Mouse (Mus musculus) spleen, adult 2 months (tissue): ENCODE measurements around the gene Cryab. TPM values are rescaled to one million over a fixed set of nuclear protein-coding genes. Genes with fewer than 3 reads are reported as not detected.

ENCODE experiments used
- DNase-seq, 2 experiments: peaks; one replicate each; pipeline versions ENCODE4 v3.0.0 to v3.0.0-alpha.2; 2012 to 2021; ENCODE audit warnings: low spot score in 2 of 2, low read depth in 1 of 2
- H3K27ac ChIP-seq: fragments of 200-500 bp; 2 replicates; pipeline ENCODE4 v1.5.1; 2012; ENCODE audit warnings: low read length, inconsistent platforms; ENCODE audit not compliant: insufficient read depth
- H3K27me3 ChIP-seq: fragments of 200-500 bp; 2 replicates; pipeline ENCODE4 v1.6.1; 2012; ENCODE audit warnings: mild to moderate bottlenecking, moderate library complexity, low read length, inconsistent platforms; ENCODE audit not compliant: control insufficient read depth, insufficient read depth
- H3K36me3 ChIP-seq: fragments of 200-500 bp; 2 replicates; pipeline ENCODE4 v1.6.1; 2012; ENCODE audit warnings: mild to moderate bottlenecking, low read length, inconsistent platforms; ENCODE audit not compliant: control insufficient read depth, insufficient read depth
- H3K4me1 ChIP-seq: fragments of 200-500 bp; 2 replicates; pipeline ENCODE4 v1.6.1; 2011; ENCODE audit warnings: inconsistent platforms; ENCODE audit not compliant: control insufficient read depth, insufficient read depth, insufficient read length
- H3K4me3 ChIP-seq: fragments of 200-500 bp; 2 replicates; pipeline ENCODE4 v1.5.1; 2011; ENCODE audit warnings: mild to moderate bottlenecking, inconsistent platforms; ENCODE audit not compliant: insufficient read depth, insufficient read length; ENCODE audit errors: extremely low read depth
- CTCF ChIP-seq: fragments of 200-500 bp; IDR thresholded peaks from 2 replicates; pipeline ENCODE4 v1.5.1; 2011; ENCODE audit warnings: mild to moderate bottlenecking, inconsistent platforms; ENCODE audit not compliant: insufficient read depth, insufficient read length, insufficient replicate concordance; ENCODE audit errors: extremely low read depth
- POLR2A ChIP-seq: fragments of 200-500 bp; IDR thresholded peaks from 2 replicates; pipeline ENCODE4 v1.6.1; 2011; ENCODE audit warnings: low read depth, low read length, inconsistent platforms
- WGBS: fragments of 180-500 bp; shearing (Covaris S2); methylation state at CpG from one replicate; pipeline ENCODE4 v1.1.7; 2018; 5-methylcytosine and 5-hydroxymethylcytosine counted together
- polyA plus RNA-seq: library from polyadenylated mRNA; depleted of rRNA; stranded (reverse); fragments of >200 nt; gene quantifications from 2 replicates; pipeline ENCODE4 v1.2.3, GENCODE M21; 2012; rRNA removed

The Cryab gene
- polyA plus RNA-seq: 13.5 and 19.8 TPM in 2 replicates

DNA sequence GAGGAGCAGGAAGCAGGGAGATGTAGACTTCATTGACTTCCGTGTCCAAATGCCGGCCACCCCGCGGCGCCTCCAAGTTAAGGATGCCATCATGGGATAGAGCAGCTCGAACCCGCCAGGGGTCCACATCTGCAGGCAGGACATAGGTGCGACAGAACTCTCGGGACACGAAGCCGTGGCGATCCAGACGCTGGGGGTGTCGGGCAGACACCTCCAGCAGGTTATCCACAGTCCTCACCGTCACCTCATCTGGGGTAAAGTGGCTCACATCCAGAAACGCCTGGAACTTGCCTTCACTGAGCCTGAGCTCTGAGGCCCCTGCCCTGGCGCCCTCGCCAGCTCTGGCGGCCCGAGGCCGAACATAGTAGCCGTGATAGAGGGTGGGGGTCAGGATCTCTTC, at the start of gene Cryab:
TSS of gene Cryab (plus strand) at position 3 of the 400 bp plus-strand sequence.
- H3K4me1 ChIP-seq: no peaks in the 10 kb centered on the region
- no peaks in the 10 kb centered on the region for H3K27me3 ChIP-seq
- H3K4me3 ChIP-seq: peak within 1 kb of the TSS; percentile 20; the same call in 1 of the 2 replicates
- WGBS: 79% methylated on average over 22 of the region's 22 CpGs
- H3K36me3 ChIP-seq: no peaks in the 10 kb centered on the region
- DNase-seq: no peak
- H3K27ac ChIP-seq: 0 out of 2 replicates have a peak within 1 kb of the TSS, but pooled peaks have one; percentile 0
- no peak for TF ChIP-seq CTCF
- TF ChIP-seq POLR2A: no peak

GRCm38 (mm10) chr9:50704907-50705306, 46.2 kb upstream of the Cryab start:
- no peak for DNase-seq
- TF ChIP-seq CTCF (no peak), POLR2A (no peak)
- Histone ChIP-seq H3K4me3 (no peak overlapping the region), H3K27me3 (peaks cover 2% of the 10 kb centered on the region; the same call in 1 of the 2 replicates), H3K4me1 (no peaks in the 10 kb centered on the region), H3K36me3 (no peaks in the 10 kb centered on the region), H3K27ac (no peak overlapping the region)
- WGBS: 88% methylated on average over 6 of the region's 6 CpGs

DNA sequence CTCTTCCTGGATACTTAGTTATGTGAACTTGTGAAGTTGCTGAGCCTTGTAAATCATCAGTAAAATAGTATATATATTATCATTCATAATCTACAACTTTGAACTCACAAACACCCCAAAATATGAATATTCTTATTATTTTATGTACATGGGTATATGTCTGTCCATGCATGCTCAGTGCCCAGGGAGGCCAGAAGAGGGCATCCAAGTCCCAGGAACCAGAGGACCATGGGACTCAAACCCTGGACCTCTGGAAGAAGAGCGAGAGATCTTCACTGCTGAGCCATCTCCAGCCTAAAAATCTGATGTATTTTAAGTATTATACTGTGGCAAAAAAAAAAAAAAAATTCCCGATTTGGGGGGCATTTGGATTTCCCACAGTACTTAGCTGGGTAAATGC, 42.0 kb upstream of the Cryab start:
- TF ChIP-seq CTCF (no peak), POLR2A (no peak)

GRCm38 (mm10) chr9:50711337-50711736, 39.8 kb upstream of the Cryab start:
- 58% methylated on average over 4 of the region's 4 CpGs for WGBS
- Histone ChIP-seq H3K4me1 (no peaks in the 10 kb centered on the region), H3K27ac (no peak overlapping the region), H3K27me3 (no peaks in the 10 kb centered on the region), H3K4me3 (no peak overlapping the region), H3K36me3 (no peaks in the 10 kb centered on the region)
- TF ChIP-seq POLR2A (no peak), CTCF (no peak)
- DNase-seq: no peak

More for the DNA sequence above, 42.0 kb upstream of the Cryab start:
- H3K36me3 ChIP-seq: no peaks in the 10 kb centered on the region
- H3K4me3 ChIP-seq: no peak overlapping the region
- H3K4me1 ChIP-seq: no peaks in the 10 kb centered on the region
- DNase-seq: no peak
- no peaks in the 10 kb centered on the region for H3K27me3 ChIP-seq
- H3K27ac ChIP-seq: no peak overlapping the region
- WGBS: 44% methylated on average over 2 of the region's 2 CpGs

GRCm38 (mm10) chr9:50714188-50714587, 36.9 kb upstream of the Cryab start:
- Histone ChIP-seq H3K27me3 (no peaks in the 10 kb centered on the region), H3K4me3 (no peak overlapping the region)
- no peak for TF ChIP-seq CTCF
- no peak for TF ChIP-seq POLR2A

GRCm38 (mm10) chr9:50718878-50719277, 32.2 kb upstream of the Cryab start:
- no peak for DNase-seq
- H3K4me1 ChIP-seq: no peaks in the 10 kb centered on the region
- 80% methylated on average over 4 of the region's 4 CpGs for WGBS
- no peaks in the 10 kb centered on the region for H3K36me3 ChIP-seq
- no peaks in the 10 kb centered on the region for H3K27me3 ChIP-seq
- no peak overlapping the region for H3K4me3 ChIP-seq
- no peak overlapping the region for H3K27ac ChIP-seq
- TF ChIP-seq CTCF: no peak
- no peak for TF ChIP-seq POLR2A

More at GRCm38 (mm10) chr9:50714188-50714587, 36.9 kb upstream of the Cryab start:
- Histone ChIP-seq H3K27ac (no peak overlapping the region), H3K36me3 (no peaks in the 10 kb centered on the region), H3K4me1 (no peaks in the 10 kb centered on the region)
- 43% methylated on average over 4 of the region's 4 CpGs for WGBS
- DNase-seq: no peak

DNA sequence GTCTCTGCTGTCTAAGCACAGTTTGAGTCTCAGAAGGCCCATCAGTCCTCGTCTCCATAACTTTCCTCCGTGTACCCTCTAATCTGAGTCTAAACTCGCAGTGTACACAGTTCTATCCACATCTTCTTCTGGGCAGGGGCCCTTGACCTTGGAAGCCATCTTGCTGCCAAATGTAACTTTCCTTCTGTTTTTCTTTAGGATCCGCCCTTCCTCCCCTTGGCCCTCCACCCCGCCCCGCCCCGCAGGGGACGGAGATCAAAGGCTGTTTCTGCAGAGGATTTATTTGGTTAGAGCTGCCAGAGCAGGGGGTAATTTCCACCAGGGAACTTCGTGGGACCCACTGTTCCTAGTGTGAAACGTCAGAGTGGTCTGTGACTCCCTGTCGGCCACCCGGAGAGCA, 30.1 kb upstream of the Cryab start:
- Histone ChIP-seq H3K27ac (no peak overlapping the region), H3K4me1 (no peaks in the 10 kb centered on the region), H3K27me3 (no peaks in the 10 kb centered on the region), H3K36me3 (no peaks in the 10 kb centered on the region), H3K4me3 (no peak overlapping the region)
- no peak for DNase-seq
- 73% methylated on average over 12 of the region's 12 CpGs for WGBS
- TF ChIP-seq POLR2A: no peak
- TF ChIP-seq CTCF: no peak
